Mouse (Mus musculus) right cerebral cortex, postnatal 36 days (tissue): ENCODE data around the gene Khk.
A peak's percentile ranks its signal among the peaks of the same experiment; 100 is the strongest.

Source experiments
- DNase-seq, 2 experiments: peaks; one replicate each; pipeline ENCODE4 v3.0.0; 2022; ENCODE audit warnings: low spot score in 2 of 2, mixed read lengths in 1 of 2

Gene Khk

GRCm38 (mm10) chr5:30934725-30935461, 13.7 kb downstream of the Khk start:
- DNase-seq, result no peak

GRCm38 (mm10) chr5:30943004-30943403, 21.8 kb downstream of the Khk start:
- no peak for DNase-seq

GRCm38 (mm10) chr5:30944344-30944743, 23.1 kb downstream of the Khk start:
- DNase-seq, result no peak

- DNase-seq, result peak; percentile 77 to 81
These were observed 23.9 kb downstream of the Khk start, which contains the start of gene Cgref1 for GRCm38 (mm10) chr5:30944956-30945781. Gene Cgref1 (minus strand): TSS chr5:30945591.

- no peak for DNase-seq
These were observed 27.4 kb downstream of the Khk start for GRCm38 (mm10) chr5:30948620-30949019.

GRCm38 (mm10) chr5:30949654-30950326, 28.6 kb downstream of the Khk start:
- peak; percentile 89 to 92 for DNase-seq

- no peak for DNase-seq
These were observed 29.2 kb downstream of the Khk start for GRCm38 (mm10) chr5:30950451-30950850.

- DNase-seq, result no peak
These were observed 29.7 kb downstream of the Khk start for GRCm38 (mm10) chr5:30950922-30951321.

GRCm38 (mm10) chr5:30951706-30952105, 30.5 kb downstream of the Khk start:
- DNase-seq, result no peak

GRCm38 (mm10) chr5:30952551-30952950, 31.3 kb downstream of the Khk start:
- no peak for DNase-seq

GRCm38 (mm10) chr5:30954065-30954464, 32.8 kb downstream of the Khk start:
- DNase-seq, result no peak

GRCm38 (mm10) chr5:30954556-30954955, 33.3 kb downstream of the Khk start:
- no peak for DNase-seq

- DNase-seq, result no peak
These were observed 34.5 kb downstream of the Khk start for GRCm38 (mm10) chr5:30955751-30956150.

- DNase-seq, result no peak
These were observed 36.7 kb downstream of the Khk start for GRCm38 (mm10) chr5:30957891-30958290.

- DNase-seq, result no peak
These were observed 38.1 kb downstream of the Khk start for GRCm38 (mm10) chr5:30959198-30959854.

GRCm38 (mm10) chr5:30959966-30960501, 38.8 kb downstream of the Khk start, which contains the start of gene Preb:
Gene Preb (minus strand): TSS chr5:30960361.
- DNase-seq, result peak; percentile 97

GRCm38 (mm10) chr5:30960814-30961213, 39.6 kb downstream of the Khk start:
- DNase-seq, result no peak

GRCm38 (mm10) chr5:30961545-30962505, 40.6 kb downstream of the Khk start:
- no peak for DNase-seq

GRCm38 (mm10) chr5:30963916-30964315, 42.7 kb downstream of the Khk start:
- no peak for DNase-seq

- no peak for DNase-seq
These were observed 45.0 kb downstream of the Khk start for GRCm38 (mm10) chr5:30966189-30966588.
